Mouse (Mus musculus) right cerebral cortex, adult 2 months (tissue): ENCODE data around the gene Maml1.

Experiments used
- DNase-seq, 2 experiments: peaks; one replicate each; pipeline ENCODE4 v3.0.0; 2021 to 2022; ENCODE audit warnings: low spot score in 2 of 2

Maml1 gene

GRCm38 (mm10) chr11:50240235-50240911, 51.7 kb downstream of the Maml1 start:
- no peak for DNase-seq

GRCm38 (mm10) chr11:50238821-50239791, 53.0 kb downstream of the Maml1 start:
- no peak for DNase-seq

GRCm38 (mm10) chr11:50238324-50238723, 53.8 kb downstream of the Maml1 start, which contains the start of gene Ltc4s:
Gene Ltc4s (minus strand): TSS chr11:50238616.
- DNase-seq, result no peak

GRCm38 (mm10) chr11:50236937-50237835, 54.9 kb downstream of the Maml1 start:
- no peak for DNase-seq

GRCm38 (mm10) chr11:50236540-50236936, 55.6 kb downstream of the Maml1 start:
- peak; percentile 67 to 74 for DNase-seq

- DNase-seq, result no peak
Measured at GRCm38 (mm10) chr11:50234606-50235005, 57.5 kb downstream of the Maml1 start.

- DNase-seq, result no peak
Measured at GRCm38 (mm10) chr11:50233993-50234392, 58.1 kb downstream of the Maml1 start.

- DNase-seq, result no peak
Measured at GRCm38 (mm10) chr11:50233022-50233421, 59.1 kb downstream of the Maml1 start.

GRCm38 (mm10) chr11:50231411-50231810, 60.7 kb downstream of the Maml1 start:
- DNase-seq, result peak; percentile 77 to 79

- no peak for DNase-seq
Measured at GRCm38 (mm10) chr11:50230481-50231304, 61.4 kb downstream of the Maml1 start.

- DNase-seq, result no peak
Measured at GRCm38 (mm10) chr11:50229252-50229910, 62.7 kb downstream of the Maml1 start.

- DNase-seq, result no peak
Measured at GRCm38 (mm10) chr11:50228772-50229171, 63.3 kb downstream of the Maml1 start.

- DNase-seq, result no peak
Measured at GRCm38 (mm10) chr11:50227736-50228135, 64.4 kb downstream of the Maml1 start.

GRCm38 (mm10) chr11:50227226-50227625, 64.9 kb downstream of the Maml1 start:
- DNase-seq, result no peak

- DNase-seq, result no peak
Measured at GRCm38 (mm10) chr11:50226406-50226805, 65.7 kb downstream of the Maml1 start.

- DNase-seq, result peak in 1 of 2 experiments; percentile 56
Measured at GRCm38 (mm10) chr11:50225611-50226378, 66.3 kb downstream of the Maml1 start.

GRCm38 (mm10) chr11:50224671-50225530, 67.2 kb downstream of the Maml1 start:
- peak; percentile 70 to 88 for DNase-seq
